Mouse (Mus musculus) lung, postnatal 0 days (tissue): ENCODE results near the gene H2afy.

ENCODE experiments used
- CTCF ChIP-seq: IDR thresholded peaks from 2 replicates; pipeline ENCODE4 v1.5.1; 2016; ENCODE audit warnings: antibody characterized with exemption, mild to moderate bottlenecking
- EP300 ChIP-seq: IDR thresholded peaks from 2 replicates; pipeline ENCODE4 v1.6.1; 2016; ENCODE audit warnings: antibody characterized with exemption, mild to moderate bottlenecking, control low read depth

DNA sequence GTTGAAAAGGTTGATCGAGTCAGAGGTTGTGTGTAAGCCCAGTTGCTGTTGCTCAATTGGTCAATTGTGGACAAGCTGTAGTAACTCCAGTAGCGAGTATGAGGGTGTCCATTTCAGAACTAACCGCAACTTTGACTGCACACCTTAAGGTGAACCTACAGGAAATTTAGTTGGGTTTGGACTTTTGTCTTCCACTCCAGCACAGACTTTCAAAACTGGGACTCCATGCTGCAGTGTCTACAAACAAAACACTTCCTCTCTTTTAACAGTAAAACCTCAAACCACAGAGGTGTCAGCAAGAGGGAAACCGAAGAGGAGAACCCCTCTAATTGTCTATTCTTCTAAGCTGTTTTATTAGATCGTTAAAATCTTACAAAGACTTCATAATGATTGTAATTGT, 2.1 kb downstream of the H2afy start:
- no peak for TF ChIP-seq EP300
- TF ChIP-seq CTCF: no peak
